Mouse (Mus musculus) G1E (cell line): ENCODE measurements at regions not wholly inside any gene's neighbourhood (a gene's known extent, or its start where the extent isn't known, plus 50 kb on each side); places are given as distances from the start of the nearest gene placed in this dataset.

Source experiments
- ATAC-seq: 2 replicates; pipeline ENCODE4 v1.8.0; 2016; ENCODE audit warnings: mild to moderate bottlenecking; ENCODE audit not compliant: insufficient number of reproducible peaks, poor library complexity, low FRiP score, severe bottlenecking; ENCODE audit errors: extremely low read depth
- DNase-seq: peaks from one replicate; pipeline ENCODE4 v3.0.0; 2012; ENCODE audit warnings: low spot score
- H3K27me3 ChIP-seq: 2 replicates; pipeline ENCODE4 v1.6.1; 2012; ENCODE audit warnings: mild to moderate bottlenecking, low read length, inconsistent platforms; ENCODE audit not compliant: insufficient read depth
- H3K36me3 ChIP-seq: replicated peaks from 2 replicates; pipeline ENCODE3; 2012; ENCODE audit warnings: mild to moderate bottlenecking, inconsistent platforms
- H3K4me1 ChIP-seq: 2 replicates; pipeline ENCODE4 v1.6.1; 2012; ENCODE audit warnings: low read depth, low read length, inconsistent platforms, mixed read lengths; ENCODE audit not compliant: insufficient read depth
- H3K4me3 ChIP-seq: 2 replicates; pipeline ENCODE4 v1.5.1; 2012; ENCODE audit warnings: low read depth, mild to moderate bottlenecking, inconsistent platforms, low read length, moderate library complexity, mixed read lengths
- H3K9me3 ChIP-seq: replicated peaks from 2 replicates; pipeline ENCODE4 v1.6.1; 2012; ENCODE audit warnings: inconsistent platforms
- CTCF ChIP-seq: IDR thresholded peaks from 2 replicates; pipeline ENCODE4 v1.5.1; 2012; ENCODE audit warnings: low read depth, low read length, inconsistent platforms, mixed read lengths
- GATA1 ChIP-seq: IDR thresholded peaks from 2 replicates; pipeline ENCODE4 v1.6.1; 2012; ENCODE audit warnings: borderline replicate concordance, low read length, inconsistent platforms, mixed read lengths
- GATA2 ChIP-seq: IDR thresholded peaks from 2 replicates; pipeline ENCODE4 v1.6.1; 2012; ENCODE audit warnings: low read depth, low read length, inconsistent platforms, borderline replicate concordance
- POLR2AphosphoS5 ChIP-seq: IDR thresholded peaks from 2 replicates; pipeline ENCODE4 v1.6.1; 2012; ENCODE audit warnings: low read depth, low read length, inconsistent platforms; ENCODE audit not compliant: insufficient replicate concordance
- TAL1 ChIP-seq: conservative IDR thresholded peaks from 2 replicates; pipeline ENCODE4 v1.6.1; 2012; ENCODE audit warnings: low read depth, low read length, inconsistent platforms, mixed read lengths

DNA sequence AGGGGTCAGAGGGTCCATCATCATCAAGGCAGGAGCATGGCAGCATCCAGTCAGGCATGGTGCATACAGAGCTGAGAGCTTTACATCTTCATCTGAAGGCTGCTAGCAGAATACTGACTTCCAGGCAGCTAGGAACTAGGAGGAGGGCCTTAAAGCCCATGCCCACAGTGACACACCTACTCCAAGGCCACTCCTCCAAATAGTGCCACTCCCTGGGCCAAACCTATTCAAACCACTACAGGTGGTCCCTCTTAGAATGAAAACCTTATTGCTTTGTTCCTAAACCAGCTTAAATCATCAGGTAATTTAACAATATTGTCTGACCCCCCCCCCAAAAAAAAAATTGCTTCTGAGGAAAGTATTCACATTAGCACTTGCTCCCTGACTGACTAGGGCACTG lies 190.3 kb downstream of the Zfp326 start:
- Histone ChIP-seq H3K36me3 (no peaks in the 10 kb centered on the region), H3K27me3 (no peaks in the 10 kb centered on the region), H3K4me1 (no peaks in the 10 kb centered on the region), H3K9me3 (peaks cover 61% of the 10 kb centered on the region), H3K4me3 (no peak overlapping the region)
- TF ChIP-seq TAL1: no peak
- TF ChIP-seq GATA2: no peak
- no peak for TF ChIP-seq GATA1
- TF ChIP-seq CTCF: no peak
- no peak for TF ChIP-seq POLR2AphosphoS5
- ATAC-seq (no peak), DNase-seq (no peak)

DNA sequence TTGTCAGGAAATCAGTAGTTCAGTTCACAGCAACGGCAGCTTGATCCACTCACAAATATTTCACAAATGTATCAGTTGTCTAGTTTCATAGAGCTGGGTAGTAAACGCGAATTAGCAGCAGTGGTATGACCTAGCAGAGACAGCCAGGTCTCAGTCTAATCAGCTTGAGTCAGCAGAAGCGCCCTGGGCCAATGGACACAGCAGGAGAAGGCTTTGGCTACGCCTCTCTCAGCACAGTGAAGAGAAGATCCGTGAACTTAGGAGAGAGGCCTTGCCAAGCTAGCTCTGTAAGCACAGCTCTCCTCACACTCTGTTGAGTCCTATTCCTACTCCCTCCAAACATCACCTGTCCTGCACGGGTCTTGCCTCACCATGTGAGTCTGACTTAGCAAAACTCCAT lies 188.0 kb downstream of the Zfp326 start:
- no peak overlapping the region for H3K4me3 ChIP-seq
- no peaks in the 10 kb centered on the region for H3K4me1 ChIP-seq
- ATAC-seq (no peak), DNase-seq (no peak)
- H3K9me3 ChIP-seq: peaks cover 65% of the 10 kb centered on the region
- no peaks in the 10 kb centered on the region for H3K27me3 ChIP-seq
- TF ChIP-seq GATA2: no peak
- no peak for TF ChIP-seq TAL1
- no peak for TF ChIP-seq GATA1
- no peak for TF ChIP-seq CTCF
- H3K36me3 ChIP-seq: no peaks in the 10 kb centered on the region

DNA sequence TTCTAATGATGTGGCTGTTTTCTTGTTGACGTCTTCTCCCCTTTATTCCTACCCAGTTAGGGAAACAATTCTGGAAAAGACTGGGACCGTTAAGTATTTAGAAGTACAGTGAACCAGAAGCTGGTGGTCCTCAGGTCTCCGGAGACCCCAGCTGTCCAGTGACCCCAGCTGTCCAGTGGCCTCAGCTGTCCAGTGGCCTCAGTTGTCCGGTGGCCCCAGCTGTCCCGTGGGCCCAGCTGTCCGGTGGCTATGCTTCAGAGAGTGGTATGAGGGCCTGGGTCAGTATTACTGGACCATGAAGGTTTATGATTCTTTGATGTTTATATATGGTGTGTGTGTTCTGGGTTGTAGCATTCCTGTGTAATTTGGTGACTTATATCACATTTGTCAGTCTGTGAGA lies 186.6 kb downstream of the Zfp326 start:
- no peak for ATAC-seq
- no peaks in the 10 kb centered on the region for H3K36me3 ChIP-seq

DNA sequence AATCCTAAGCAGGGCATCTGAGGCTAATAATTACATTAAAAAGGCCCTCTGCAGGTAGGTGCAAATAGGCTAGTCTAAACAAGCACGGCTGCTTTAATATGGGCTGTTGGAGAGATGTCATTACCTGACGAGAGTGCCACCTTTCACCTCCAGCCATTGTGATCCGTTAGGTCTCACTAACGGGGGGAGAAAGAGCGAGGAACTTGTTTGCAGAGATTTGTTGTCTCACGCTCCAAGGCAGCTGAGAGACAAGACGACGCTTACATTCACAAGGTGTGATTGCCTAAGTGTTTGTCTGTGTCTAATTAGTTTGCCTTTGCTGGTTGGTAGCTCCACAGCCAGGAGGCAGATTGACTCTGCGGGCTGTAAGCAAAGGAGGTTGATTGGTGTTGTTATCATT lies 180.3 kb downstream of the Zfp326 start:
- no peaks in the 10 kb centered on the region for H3K36me3 ChIP-seq
- H3K9me3 ChIP-seq: peaks cover 63% of the 10 kb centered on the region
- DNase-seq (no peak), ATAC-seq (no peak)
- TF ChIP-seq GATA2: no peak
- no peak for TF ChIP-seq CTCF
- no peak for TF ChIP-seq GATA1
- no peak for TF ChIP-seq POLR2AphosphoS5
- no peak for TF ChIP-seq TAL1
- no peak overlapping the region for H3K4me3 ChIP-seq
- H3K4me1 ChIP-seq: no peaks in the 10 kb centered on the region
- H3K27me3 ChIP-seq: no peaks in the 10 kb centered on the region

More for the DNA sequence above, 186.6 kb downstream of the Zfp326 start:
- Histone ChIP-seq H3K9me3 (peaks cover 61% of the 10 kb centered on the region), H3K4me3 (no peak overlapping the region), H3K27me3 (no peaks in the 10 kb centered on the region), H3K4me1 (no peaks in the 10 kb centered on the region)
- no peak for DNase-seq
- TF ChIP-seq POLR2AphosphoS5 (no peak), TAL1 (no peak), CTCF (no peak)

DNA sequence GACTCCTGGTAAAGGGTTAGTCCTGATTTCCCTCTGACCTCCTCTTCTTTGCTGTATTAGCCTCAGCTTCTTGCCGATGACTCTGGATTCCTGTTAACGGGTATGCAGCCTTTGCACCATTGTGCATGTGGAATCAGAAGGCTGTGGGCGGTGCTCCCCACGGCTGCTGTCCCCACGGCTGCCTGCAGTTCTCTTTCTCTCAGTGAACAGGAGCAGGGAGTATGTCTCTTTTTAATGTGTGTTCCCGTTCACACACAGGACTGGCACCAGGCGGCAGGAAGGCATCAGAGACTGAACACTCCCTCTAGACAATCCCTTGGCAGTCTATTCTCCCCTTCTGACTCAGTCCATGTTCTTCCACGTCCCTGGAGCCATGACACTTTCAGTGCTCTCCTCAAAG lies 178.9 kb downstream of the Zfp326 start:
- Histone ChIP-seq H3K27me3 (no peaks in the 10 kb centered on the region), H3K4me3 (no peak overlapping the region), H3K36me3 (no peaks in the 10 kb centered on the region), H3K4me1 (no peaks in the 10 kb centered on the region), H3K9me3 (peaks cover 66% of the 10 kb centered on the region)
- TF ChIP-seq CTCF (no peak), TAL1 (no peak), GATA1 (no peak), POLR2AphosphoS5 (no peak), GATA2 (no peak)
- DNase-seq (no peak), ATAC-seq (no peak)

DNA sequence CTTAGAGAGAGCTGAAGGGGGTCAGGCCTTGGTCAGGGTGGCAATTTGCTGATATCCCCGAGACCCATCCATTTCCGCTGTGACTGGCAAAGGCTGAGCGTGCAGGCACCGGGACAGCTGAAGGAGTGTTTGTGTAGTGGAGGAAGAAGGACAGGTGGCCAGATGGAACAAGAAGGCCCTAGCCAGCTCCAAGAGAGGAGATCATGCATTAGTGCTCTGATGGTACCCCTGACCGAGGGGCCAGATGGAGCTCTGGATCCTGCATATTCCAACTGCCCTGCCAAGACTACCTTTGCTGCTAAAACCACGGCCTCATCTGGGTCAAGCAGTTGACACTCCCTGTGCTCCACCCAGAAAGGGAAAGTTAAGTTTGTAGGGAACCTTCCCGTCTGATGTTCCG lies 174.7 kb downstream of the Zfp326 start:
- TF ChIP-seq GATA1: no peak
- no peak for TF ChIP-seq POLR2AphosphoS5
- no peak for TF ChIP-seq CTCF
- TF ChIP-seq TAL1: no peak
- no peak for TF ChIP-seq GATA2
- Histone ChIP-seq H3K9me3 (peaks cover 70% of the 10 kb centered on the region), H3K36me3 (no peaks in the 10 kb centered on the region), H3K27me3 (no peaks in the 10 kb centered on the region), H3K4me1 (no peaks in the 10 kb centered on the region), H3K4me3 (no peak overlapping the region)
- no peak for DNase-seq
- no peak for ATAC-seq

DNA sequence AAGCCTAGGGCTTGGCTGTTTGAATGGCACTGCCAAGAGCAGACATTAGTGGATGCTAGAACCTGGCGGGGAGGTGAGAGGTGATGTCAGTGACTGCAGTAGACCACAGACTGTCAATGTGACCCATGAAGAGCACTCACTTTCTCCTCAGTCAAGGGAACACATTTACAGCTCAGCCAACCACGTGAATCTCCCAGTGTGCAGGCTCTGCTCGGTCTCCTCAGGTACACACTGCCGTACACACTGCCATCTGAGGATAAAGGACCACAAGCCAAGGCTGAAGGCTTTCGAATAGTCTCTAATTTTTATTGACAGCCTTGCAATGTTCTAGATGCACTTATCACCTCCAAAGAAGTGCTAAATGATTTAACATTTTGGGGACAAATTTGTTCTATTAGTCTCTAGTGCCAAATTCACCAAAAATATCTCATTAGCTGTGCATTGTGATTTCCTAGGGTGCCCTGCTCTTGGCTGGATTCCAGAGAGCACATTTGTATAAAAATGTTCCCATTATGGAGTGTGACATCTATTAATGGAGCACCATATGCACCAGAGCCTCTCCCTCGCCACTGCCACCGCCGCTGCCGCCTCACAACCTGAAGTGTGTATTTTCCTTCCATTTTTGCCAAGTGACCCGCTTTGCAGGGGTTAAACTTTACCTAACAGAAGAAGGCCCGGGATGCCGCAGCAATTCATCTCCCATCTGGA lies 168.7 kb downstream of the Zfp326 start:
- Histone ChIP-seq H3K4me1 (no peaks in the 10 kb centered on the region), H3K36me3 (no peaks in the 10 kb centered on the region), H3K27me3 (no peaks in the 10 kb centered on the region), H3K4me3 (no peak overlapping the region), H3K9me3 (peaks cover 57% of the 10 kb centered on the region)
- no peak for TF ChIP-seq CTCF
- ATAC-seq: no peak
- DNase-seq: no peak
